In genomic region chr19:6449841-6450240, GRCm38 (mm10) we compare ENCODE assay signal across 18 mouse cellular contexts. TPM values are rescaled to one million over a fixed set of nuclear protein-coding genes. Genes with fewer than 3 reads are reported as not detected.
DNase-seq lines count a peak whose midpoint lies in the region; ATAC-seq and TF ChIP-seq lines count a peak whose summit lies in the region.
"Had no signal": no experiment of that assay in that cellular context is flagged by ENCODE, and none has a peak within 500 bp of the region (broad histone marks: within the 10 kb centered on the region; RNA-seq: fewer than 3 reads in every experiment).

No protein-coding gene starts in this region.

- H3K36me3 ChIP-seq in hindbrain, embryonic 13.5 days, result no peaks in the 10 kb centered on the region
- H3K36me3 ChIP-seq in hindbrain, embryonic 10.5 days, result no peaks in the 10 kb centered on the region
- H3K36me3 ChIP-seq in midbrain, embryonic 16.5 days (ENCODE audit: control insufficient read depth, insufficient read depth, low read length), result no peaks in the 10 kb centered on the region
- no peaks in the 10 kb centered on the region for H3K36me3 ChIP-seq in midbrain, embryonic 15.5 days (replicated peaks)
- H3K36me3 ChIP-seq: embryonic facial prominence, embryonic 13.5 days; forebrain, embryonic 12.5 days had no signal

- 71% methylated on average over 7 of the region's 7 CpGs for WGBS in hindbrain, embryonic 13.5 days
- 73% methylated on average over 7 of the region's 7 CpGs for WGBS in hindbrain, embryonic 10.5 days
- 74% methylated on average over 7 of the region's 7 CpGs for WGBS in midbrain, embryonic 16.5 days
- 72% methylated on average over 7 of the region's 7 CpGs for WGBS in midbrain, embryonic 15.5 days

- H3K4me3 ChIP-seq in hindbrain, embryonic 13.5 days, result no peak overlapping the region
- no peak overlapping the region for H3K4me3 ChIP-seq in hindbrain, embryonic 10.5 days
- H3K4me3 ChIP-seq in left cerebral cortex, adult 2 months, result no peak overlapping the region
- H3K4me3 ChIP-seq in midbrain, embryonic 16.5 days (ENCODE audit: low read depth, low read length), result no peak overlapping the region
- no peak overlapping the region for H3K4me3 ChIP-seq in midbrain, embryonic 15.5 days
- H3K4me3 ChIP-seq: embryonic facial prominence, embryonic 13.5 days; forebrain, embryonic 12.5 days; heart, adult 2 months had no signal

- H3K9ac ChIP-seq in hindbrain, embryonic 13.5 days, result no peak overlapping the region
- peak overlapping the region; percentile 25; the same call in 1 of the 2 replicates for H3K9ac ChIP-seq in midbrain, embryonic 16.5 days (ENCODE audit: low read depth, low read length)
- H3K9ac ChIP-seq in midbrain, embryonic 15.5 days, result no peak overlapping the region
- H3K9ac ChIP-seq: embryonic facial prominence, embryonic 13.5 days; forebrain, embryonic 12.5 days had no signal

- no peak for TF ChIP-seq CTCF in left cerebral cortex, adult 2 months (IDR thresholded peaks at IDR 0.05)

- no peak for ATAC-seq in hindbrain, embryonic 13.5 days (ENCODE audit: low FRiP score)
- no peak for ATAC-seq in midbrain, embryonic 16.5 days
- no peak for ATAC-seq in midbrain, embryonic 15.5 days (replicated peaks)
- ATAC-seq: activated CD4-positive, CD25-positive, alpha-beta regulatory T cell, adult 4 months; forebrain, embryonic 16.5 days; Patski had no signal

- H3K27ac ChIP-seq in hindbrain, embryonic 13.5 days, result 0 out of 2 replicates have a peak overlapping the region, but pooled peaks have one; percentile 3
- no peak overlapping the region for H3K27ac ChIP-seq in hindbrain, embryonic 10.5 days
- H3K27ac ChIP-seq in left cerebral cortex, adult 2 months, result peak overlapping the region; percentile 24
- H3K27ac ChIP-seq in midbrain, embryonic 16.5 days (ENCODE audit: low read length), result 0 out of 2 replicates have a peak overlapping the region, but pooled peaks have one; percentile 11
- H3K27ac ChIP-seq in midbrain, embryonic 15.5 days, result no peak overlapping the region
- H3K27ac ChIP-seq: embryonic facial prominence, embryonic 13.5 days; forebrain, embryonic 12.5 days; heart, adult 2 months had no signal

- H3K27me3 ChIP-seq in hindbrain, embryonic 13.5 days, result no peaks in the 10 kb centered on the region
- H3K27me3 ChIP-seq in hindbrain, embryonic 10.5 days (ENCODE audit: insufficient read depth, poor library complexity, severe bottlenecking), result peaks cover 40% of the 10 kb centered on the region
- H3K27me3 ChIP-seq in midbrain, embryonic 16.5 days (ENCODE audit: control insufficient read depth, insufficient read depth, low read depth, low read length), result no peaks in the 10 kb centered on the region
- H3K27me3 ChIP-seq in midbrain, embryonic 15.5 days (replicated peaks), result no peaks in the 10 kb centered on the region

- peaks cover 99% of the 10 kb centered on the region for H3K4me1 ChIP-seq in hindbrain, embryonic 13.5 days (replicated peaks)
- peaks cover 73% of the 10 kb centered on the region for H3K4me1 ChIP-seq in hindbrain, embryonic 10.5 days (replicated peaks)
- H3K4me1 ChIP-seq in midbrain, embryonic 16.5 days (ENCODE audit: control insufficient read depth, insufficient read depth, low read length), result peaks cover 96% of the 10 kb centered on the region
- peaks cover 96% of the 10 kb centered on the region for H3K4me1 ChIP-seq in midbrain, embryonic 15.5 days

- H3K4me2 ChIP-seq in hindbrain, embryonic 13.5 days, result no peak overlapping the region
- H3K4me2 ChIP-seq in midbrain, embryonic 16.5 days (ENCODE audit: low read length), result no peak overlapping the region
- H3K4me2 ChIP-seq in midbrain, embryonic 15.5 days, result no peak overlapping the region
- H3K4me2 ChIP-seq: embryonic facial prominence, embryonic 13.5 days; forebrain, embryonic 12.5 days had no signal

- intact Hi-C loops in left cerebral cortex, adult 2 months (cut with DNase I), result no loop called here

- no peaks in the 10 kb centered on the region for H3K9me3 ChIP-seq in hindbrain, embryonic 13.5 days
- no peaks in the 10 kb centered on the region for H3K9me3 ChIP-seq in hindbrain, embryonic 10.5 days
- no peaks in the 10 kb centered on the region for H3K9me3 ChIP-seq in midbrain, embryonic 16.5 days (replicated peaks; ENCODE audit: control insufficient read depth, low read length, poor library complexity, severe bottlenecking)
- H3K9me3 ChIP-seq in midbrain, embryonic 15.5 days, result no peaks in the 10 kb centered on the region
- H3K9me3 ChIP-seq: embryonic facial prominence, embryonic 13.5 days; forebrain, embryonic 12.5 days had no signal

- no peak for DNase-seq in hindbrain, embryonic 10.5 days (ENCODE audit: low spot score)
- no peak for DNase-seq in left cerebral cortex, adult 2 months (ENCODE audit: extremely low spot score in 1 of 2, low spot score in 2 of 2)
- no peak for DNase-seq in left cerebral cortex, adult 18-20 months (ENCODE audit: low spot score in 2 of 2)
- DNase-seq in kidney, postnatal 14 days, result no peak
- DNase-seq: adrenal gland, postnatal 14 days; cerebellum, postnatal 25 days; gastrocnemius, postnatal 10 days; heart, adult 2 months; heart, postnatal 10 days; heart, postnatal 4 days had no signal

RNA-seq across cellular contexts. Expression of gene Nrxn2, which starts 31.3 kb away (rescaled TPM):
- 23.5 and 27.7 TPM in 2 replicates for polyA plus RNA-seq in hindbrain, embryonic 13.5 days (2015; fragmentation: Nextera tagmentation; extraction: Ambion mirVana)
- 4.4 and 13.2 TPM in 2 replicates for polyA plus RNA-seq in hindbrain, embryonic 10.5 days (2016; fragmentation: Nextera tagmentation; extraction: Ambion mirVana)
- total RNA-seq in left cerebral cortex, adult 2 months (2021), result 100 to 1,000 TPM; 618 to 620 TPM
- total RNA-seq in left cerebral cortex, adult 18-20 months (2021), result 100 to 1,000 TPM; 549 to 568 TPM
- 30.4 and 37.5 TPM in 2 replicates for polyA plus RNA-seq in midbrain, embryonic 16.5 days (2015; fragmentation: Nextera tagmentation; extraction: Ambion mirVana)
- 44.6 and 44.9 TPM in 2 replicates for polyA plus RNA-seq in midbrain, embryonic 15.5 days (2015; fragmentation: Nextera tagmentation; extraction: Ambion mirVana)
- polyA plus RNA-seq: Patski had no signal

RNA-seq across cellular contexts. Expression of gene Rasgrp2, which starts 50.7 kb away (rescaled TPM):
- 42.0 and 43.2 TPM in 2 replicates for polyA plus RNA-seq in hindbrain, embryonic 13.5 days (2015; fragmentation: Nextera tagmentation; extraction: Ambion mirVana)
- polyA plus RNA-seq in hindbrain, embryonic 10.5 days (2016; fragmentation: Nextera tagmentation; extraction: Ambion mirVana), result 20.5 and 20.7 TPM in 2 replicates
- 10 to 100 TPM; 61.1 to 72.2 TPM for total RNA-seq in left cerebral cortex, adult 2 months (2021)
- total RNA-seq in left cerebral cortex, adult 18-20 months (2021), result 10 to 100 TPM; 68.2 to 84.7 TPM
- 91.4 and 139 TPM in 2 replicates for polyA plus RNA-seq in midbrain, embryonic 16.5 days (2015; fragmentation: Nextera tagmentation; extraction: Ambion mirVana)
- polyA plus RNA-seq in midbrain, embryonic 15.5 days (2015; fragmentation: Nextera tagmentation; extraction: Ambion mirVana), result 73.1 and 93.6 TPM in 2 replicates

Comparison
In these comparisons a context has a peak if more than half of its experiments do, and no peak if none do; other contexts are left out.
1. H3K27ac ChIP-seq: peak in hindbrain, embryonic 13.5 days (single experiment), left cerebral cortex, adult 2 months (single experiment) and midbrain, embryonic 16.5 days (single experiment); none in hindbrain, embryonic 10.5 days (single experiment) and midbrain, embryonic 15.5 days (single experiment).